Mouse (Mus musculus) lung, embryonic 16.5 days (tissue): ENCODE measurements around the gene Atp5g1. TPM values are rescaled to one million over a fixed set of nuclear protein-coding genes. Genes with fewer than 3 reads are reported as not detected.
"Not testable (repeated sequence)": the region's sequence is repeated elsewhere in the genome, so short reads cannot be mapped to it uniquely, and the experiment has no call there.

Source experiments
- ATAC-seq: fragments of 200-750 bp; cut with Nextera tagmentation; 2 replicates; pipeline ENCODE4 v1.8.0; 2017; ENCODE audit warnings: low read depth, mild to moderate bottlenecking, moderate library complexity
- H3K27ac ChIP-seq: fragments of 300-500 bp; sonication (generic); 2 replicates; pipeline ENCODE4 v1.5.1; 2014; ENCODE audit warnings: mild to moderate bottlenecking, control low read depth, low read length
- H3K27me3 ChIP-seq: fragments of 300-500 bp; sonication (generic); 2 replicates; pipeline ENCODE4 v1.6.1; 2014; ENCODE audit warnings: low read depth, low read length, mixed read lengths; ENCODE audit not compliant: control insufficient read depth, insufficient read depth
- H3K36me3 ChIP-seq: fragments of 300-500 bp; sonication (generic); 2 replicates; pipeline ENCODE4 v1.6.1; 2014; ENCODE audit warnings: low read length; ENCODE audit not compliant: control insufficient read depth, insufficient read depth
- H3K4me1 ChIP-seq: fragments of 300-500 bp; sonication (generic); replicated peaks from 2 replicates; pipeline ENCODE4 v1.6.1; 2014; ENCODE audit warnings: low read length, mixed read lengths; ENCODE audit not compliant: control insufficient read depth, insufficient read depth
- H3K4me2 ChIP-seq: fragments of 300-500 bp; sonication (generic); 2 replicates; pipeline ENCODE4 v1.6.1; 2014; ENCODE audit warnings: low read depth, low read length, control low read depth
- H3K4me3 ChIP-seq: fragments of 300-500 bp; sonication (generic); 2 replicates; pipeline ENCODE4 v1.5.1; 2014; ENCODE audit warnings: mild to moderate bottlenecking, low read length, control low read depth
- H3K9ac ChIP-seq: fragments of 300-500 bp; sonication (generic); 2 replicates; pipeline ENCODE4 v1.6.1; 2014; ENCODE audit warnings: low read length, control low read depth
- H3K9me3 ChIP-seq: fragments of 300-500 bp; sonication (generic); 2 replicates; pipeline ENCODE4 v1.6.1; 2016; ENCODE audit warnings: low read length; ENCODE audit not compliant: control insufficient read depth
- WGBS: fragments of 180-500 bp; shearing (Covaris S2); extraction: QIAGEN DNeasy Blood & Tissue Kit; methylation state at CpG from one replicate; pipeline ENCODE4 v1.1.7; 2014; 5-methylcytosine and 5-hydroxymethylcytosine counted together
- polyA plus RNA-seq: library from polyadenylated mRNA; unstranded; fragments of >200 nt; fragmentation: Nextera tagmentation; extraction: Ambion mirVana; gene quantifications from 2 replicates; pipeline ENCODE4 v1.2.1, GENCODE M21; 2015

Gene Atp5g1
- polyA plus RNA-seq = 464 and 478 TPM in 2 replicates

GRCm38 (mm10) chr11:96075509-96076220 lies at the start of gene Atp5g1:
Gene Atp5g1 (minus strand): TSS chr11:96075670.
- peak within 1 kb of the TSS; percentile 87 for H3K9ac ChIP-seq
- peaks cover 13% of the 10 kb centered on the region for H3K4me1 ChIP-seq
- H3K4me3 ChIP-seq = peak within 1 kb of the TSS; percentile 74
- peak within 1 kb of the TSS; percentile 86 for H3K4me2 ChIP-seq
- H3K9me3 ChIP-seq = no peaks in the 10 kb centered on the region
- WGBS = under 1% methylated on average over 37 of the region's 37 CpGs
- no peaks in the 10 kb centered on the region for H3K27me3 ChIP-seq
- ATAC-seq = peak; percentile 97
- H3K36me3 ChIP-seq = peaks cover 13% of the 10 kb centered on the region
- H3K27ac ChIP-seq = peak within 1 kb of the TSS; percentile 75

DNA sequence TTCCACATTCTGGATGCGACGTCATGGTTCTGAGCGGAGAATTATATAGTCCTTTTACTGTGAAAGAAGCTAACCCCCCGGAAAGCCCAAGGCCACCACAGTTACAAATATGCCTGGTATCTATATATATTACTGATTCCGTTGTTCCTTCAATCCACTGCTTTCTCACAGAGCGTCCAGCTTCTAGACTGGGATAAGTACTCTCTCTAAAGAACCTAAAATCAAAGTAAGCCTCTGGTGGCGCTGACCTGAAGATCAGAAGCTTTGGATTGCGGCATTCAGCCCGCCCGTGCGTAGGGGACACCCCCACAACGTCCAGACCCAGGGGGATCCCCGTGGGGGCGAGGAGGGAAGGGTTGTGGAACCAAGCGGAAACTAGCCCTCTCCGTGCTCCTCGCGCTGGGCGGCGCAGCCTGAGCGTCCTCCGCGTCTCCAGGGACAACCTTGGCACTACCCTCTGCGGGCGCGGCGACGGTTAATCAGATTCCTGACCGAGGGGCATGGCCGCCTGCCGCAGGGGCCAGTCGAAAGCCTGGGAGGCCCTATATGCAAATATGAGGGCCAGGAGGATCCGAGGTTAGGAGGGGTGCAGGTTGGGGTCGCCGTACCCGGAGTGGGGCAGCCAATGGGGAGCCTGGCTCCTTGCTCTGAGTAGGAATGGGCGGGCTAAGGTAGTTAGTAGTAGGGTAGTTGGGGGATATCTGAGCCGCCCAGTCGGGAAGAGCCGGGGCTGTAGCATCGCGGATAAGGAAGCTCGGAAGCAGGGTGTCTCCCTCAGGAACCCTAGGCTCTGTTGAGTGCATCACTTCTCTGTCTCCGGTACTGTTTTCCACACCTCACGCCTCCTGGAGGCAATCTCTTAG lies 48.8 kb upstream of the Atp5g1 start:
- peaks cover 7% of the 10 kb centered on the region; the same call in 1 of the 2 replicates for H3K4me1 ChIP-seq
- no peak overlapping the region for H3K27ac ChIP-seq
- peak overlapping the region; percentile 46 for H3K9ac ChIP-seq
- WGBS = 2% methylated on average over 43 of the region's 45 CpGs
- peaks cover 35% of the 10 kb centered on the region for H3K27me3 ChIP-seq
- no peaks in the 10 kb centered on the region for H3K36me3 ChIP-seq
- peak overlapping the region; percentile 77 for H3K4me2 ChIP-seq
- H3K9me3 ChIP-seq = no peaks in the 10 kb centered on the region
- ATAC-seq = peak; percentile 76
- H3K4me3 ChIP-seq = peak overlapping the region; percentile 48

GRCm38 (mm10) chr11:96122806-96123205 lies 47.3 kb upstream of the Atp5g1 start:
- H3K27me3 ChIP-seq = peaks cover 35% of the 10 kb centered on the region
- not testable (repeated sequence) for H3K27ac ChIP-seq, H3K4me1 ChIP-seq, H3K9me3 ChIP-seq, ATAC-seq, H3K36me3 ChIP-seq, H3K4me3 ChIP-seq, H3K4me2 ChIP-seq, H3K9ac ChIP-seq
- WGBS = 80% methylated on average over 4 of the region's 4 CpGs

- H3K4me1 ChIP-seq = peaks cover 4% of the 10 kb centered on the region; the same call in 1 of the 2 replicates
- no peak overlapping the region for H3K4me2 ChIP-seq
- no peaks in the 10 kb centered on the region for H3K36me3 ChIP-seq
- peaks cover 16% of the 10 kb centered on the region for H3K27me3 ChIP-seq
- H3K27ac ChIP-seq = no peak overlapping the region
- H3K9ac ChIP-seq = no peak overlapping the region
- WGBS = 51% methylated on average over 3 of the region's 3 CpGs
- ATAC-seq = no peak
- no peak overlapping the region for H3K4me3 ChIP-seq
- no peaks in the 10 kb centered on the region for H3K9me3 ChIP-seq
These were observed 43.9 kb upstream of the Atp5g1 start for GRCm38 (mm10) chr11:96119401-96119800.

GRCm38 (mm10) chr11:96116925-96117324 lies 41.5 kb upstream of the Atp5g1 start:
- not testable (repeated sequence) for H3K9ac ChIP-seq, H3K4me2 ChIP-seq, H3K4me3 ChIP-seq, H3K27me3 ChIP-seq, ATAC-seq, H3K27ac ChIP-seq, H3K36me3 ChIP-seq, H3K4me1 ChIP-seq, H3K9me3 ChIP-seq
- 80% methylated on average over 3 of the region's 3 CpGs for WGBS

DNA sequence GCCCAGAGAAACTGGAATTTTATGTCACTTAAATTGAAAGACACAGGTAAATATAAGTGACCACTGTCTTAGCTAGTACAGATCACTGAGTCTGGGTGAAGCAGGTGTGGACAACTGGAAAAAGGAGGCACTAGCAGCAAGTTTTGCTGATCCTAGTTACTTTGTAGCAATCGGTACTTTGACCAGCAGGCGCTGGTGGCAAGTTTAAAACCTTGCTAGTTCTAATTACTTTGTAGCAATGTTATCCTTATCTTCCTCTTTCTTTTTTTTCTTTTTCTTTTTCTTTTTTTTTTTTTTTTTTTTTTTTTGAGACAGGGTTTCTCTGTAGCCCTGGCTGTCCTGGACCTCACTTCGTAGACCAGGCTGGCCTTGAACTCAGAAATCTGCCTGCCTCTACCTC lies 40.6 kb upstream of the Atp5g1 start:
- H3K4me2 ChIP-seq = no peak overlapping the region
- H3K36me3 ChIP-seq = no peaks in the 10 kb centered on the region
- H3K4me3 ChIP-seq = no peak overlapping the region
- no peak overlapping the region for H3K27ac ChIP-seq
- no peaks in the 10 kb centered on the region for H3K4me1 ChIP-seq
- H3K27me3 ChIP-seq = no peaks in the 10 kb centered on the region
- no peak for ATAC-seq
- no peak overlapping the region for H3K9ac ChIP-seq
- WGBS = 81% methylated on average over 3 of the region's 3 CpGs
- H3K9me3 ChIP-seq = no peaks in the 10 kb centered on the region

- ATAC-seq = no peak
- 89% methylated on average over 6 of the region's 6 CpGs for WGBS
- no peaks in the 10 kb centered on the region for H3K27me3 ChIP-seq
These were observed 39.9 kb upstream of the Atp5g1 start for GRCm38 (mm10) chr11:96115416-96115815.

GRCm38 (mm10) chr11:96114077-96114476 lies 38.6 kb upstream of the Atp5g1 start:
- Histone ChIP-seq H3K4me2 (no peak overlapping the region), H3K9me3 (no peaks in the 10 kb centered on the region), H3K4me1 (no peaks in the 10 kb centered on the region), H3K36me3 (no peaks in the 10 kb centered on the region), H3K4me3 (no peak overlapping the region), H3K27me3 (no peaks in the 10 kb centered on the region), H3K9ac (no peak overlapping the region), H3K27ac (no peak overlapping the region)
- ATAC-seq = no peak
- WGBS = 43% methylated on average over 2 of the region's 2 CpGs

More at GRCm38 (mm10) chr11:96115416-96115815, 39.9 kb upstream of the Atp5g1 start:
- H3K9me3 ChIP-seq = no peaks in the 10 kb centered on the region
- H3K27ac ChIP-seq = no peak overlapping the region
- H3K9ac ChIP-seq = no peak overlapping the region
- H3K4me3 ChIP-seq = no peak overlapping the region
- no peaks in the 10 kb centered on the region for H3K4me1 ChIP-seq
- no peak overlapping the region for H3K4me2 ChIP-seq
- no peaks in the 10 kb centered on the region for H3K36me3 ChIP-seq

- H3K27ac ChIP-seq = no peak within 1 kb of the TSS
- H3K9me3 ChIP-seq = no peaks in the 10 kb centered on the region
- no peak for ATAC-seq
- no peaks in the 10 kb centered on the region for H3K27me3 ChIP-seq
- H3K4me2 ChIP-seq = no peak within 1 kb of the TSS
- H3K36me3 ChIP-seq = no peaks in the 10 kb centered on the region
- no peak within 1 kb of the TSS for H3K4me3 ChIP-seq
- no peak within 1 kb of the TSS for H3K9ac ChIP-seq
- H3K4me1 ChIP-seq = no peaks in the 10 kb centered on the region
- 42% methylated on average over 14 of the region's 14 CpGs for WGBS
These were observed 36.3 kb upstream of the Atp5g1 start, which contains the start of gene Calcoco2 for GRCm38 (mm10) chr11:96111751-96112150. Gene Calcoco2 (minus strand): TSS chr11:96111964.
